Mouse (Mus musculus): ENCODE data around the gene Tfdp2. TPM values are rescaled to one million over a fixed set of nuclear protein-coding genes. Genes with fewer than 3 reads are reported as not detected.

Gene Tfdp2
- polyA plus RNA-seq, 1 experiment from 2014 or later: 64.9 TPM

DNA sequence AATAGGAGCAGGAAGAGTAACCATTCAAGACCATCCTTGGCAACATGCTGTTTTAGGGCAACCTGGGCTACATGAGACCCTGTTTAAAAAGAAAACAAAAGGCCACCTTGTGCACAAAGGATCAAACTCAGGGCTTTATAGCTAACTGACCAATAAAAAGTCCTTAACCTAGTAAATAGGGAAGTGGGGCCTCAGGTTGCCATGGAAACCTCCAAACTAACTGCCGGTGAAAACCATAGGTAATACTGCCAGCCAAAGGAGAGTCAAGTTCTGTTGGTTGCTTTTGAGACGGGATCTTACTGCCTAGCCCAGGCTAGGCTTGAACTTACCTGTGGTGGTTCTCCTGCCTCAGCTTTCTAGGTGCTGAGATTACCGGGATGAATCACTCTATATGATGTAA lies 25.5 kb upstream of the Tfdp2 start:
- Histone ChIP-seq H3K4me1 (ENCODE audit: control insufficient read depth, insufficient read depth, low read length) (no peaks in the 10 kb centered on the region), H3K9me3 (ENCODE audit: control insufficient read depth, low read length) (no peaks in the 10 kb centered on the region), H3K4me3 (ENCODE audit: low read depth, low read length) (no peak overlapping the region), H3K27me3 (ENCODE audit: control insufficient read depth, insufficient read depth, low read length) (no peaks in the 10 kb centered on the region), H3K9ac (ENCODE audit: low read length) (no peak overlapping the region), H3K36me3 (ENCODE audit: control insufficient read depth, insufficient read depth, low read length) (no peaks in the 10 kb centered on the region), H3K27ac (ENCODE audit: low read depth, low read length) (no peak overlapping the region), H3K4me2 (ENCODE audit: low read depth) (no peak overlapping the region)
- DNase-seq (ENCODE audit: low spot score) (no peak), ATAC-seq (ENCODE audit: insufficient read depth, low FRiP score, low TSS enrichment) (no peak)
- 68% methylated on average over 3 of the region's 3 CpGs for WGBS

GRCm38 (mm10) chr9:96184909-96185308 lies 11.2 kb upstream of the Tfdp2 start:
- H3K9ac ChIP-seq (ENCODE audit: low read length): no peak overlapping the region
- 84% methylated on average over 4 of the region's 4 CpGs for WGBS
- no peak overlapping the region for H3K4me2 ChIP-seq (ENCODE audit: low read depth)

DNA sequence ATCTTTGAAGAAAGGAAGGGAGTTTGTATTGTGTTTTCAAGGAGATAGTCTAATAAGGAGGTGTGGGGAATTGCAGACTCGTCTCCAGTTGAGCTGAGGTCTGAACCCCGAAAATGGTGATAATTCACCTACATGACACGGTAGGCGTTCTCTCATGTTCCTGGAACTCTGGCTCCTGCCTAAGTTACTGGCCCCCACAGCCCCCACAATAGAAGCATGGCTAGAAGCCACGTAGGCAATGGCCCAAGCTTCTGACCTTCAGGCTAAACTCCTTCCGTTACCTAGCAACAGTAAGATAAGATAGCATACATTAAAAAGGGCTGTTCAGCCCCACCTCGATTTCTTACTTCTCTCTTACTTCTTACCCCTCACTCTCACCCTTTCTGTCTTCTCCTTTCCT lies 9.4 kb upstream of the Tfdp2 start:
- no peak for ATAC-seq (ENCODE audit: insufficient read depth, low FRiP score, low TSS enrichment)
- H3K4me3 ChIP-seq (ENCODE audit: low read depth, low read length): no peak overlapping the region
- WGBS: 76% methylated on average over 7 of the region's 7 CpGs
- no peaks in the 10 kb centered on the region for H3K4me1 ChIP-seq (ENCODE audit: control insufficient read depth, insufficient read depth, low read length)
- no peak overlapping the region for H3K9ac ChIP-seq (ENCODE audit: low read length)
- H3K27me3 ChIP-seq (ENCODE audit: control insufficient read depth, insufficient read depth, low read length): no peaks in the 10 kb centered on the region
- no peak for DNase-seq (ENCODE audit: low spot score)
- no peaks in the 10 kb centered on the region for H3K9me3 ChIP-seq (ENCODE audit: control insufficient read depth, low read length)
- no peak overlapping the region for H3K27ac ChIP-seq (ENCODE audit: low read depth, low read length)
- no peak overlapping the region for H3K4me2 ChIP-seq (ENCODE audit: low read depth)
- H3K36me3 ChIP-seq (ENCODE audit: control insufficient read depth, insufficient read depth, low read length): no peaks in the 10 kb centered on the region

More at GRCm38 (mm10) chr9:96184909-96185308, 11.2 kb upstream of the Tfdp2 start:
- no peaks in the 10 kb centered on the region for H3K36me3 ChIP-seq (ENCODE audit: control insufficient read depth, insufficient read depth, low read length)
- no peak overlapping the region for H3K27ac ChIP-seq (ENCODE audit: low read depth, low read length)
- no peaks in the 10 kb centered on the region for H3K9me3 ChIP-seq (ENCODE audit: control insufficient read depth, low read length)
- ATAC-seq (ENCODE audit: insufficient read depth, low FRiP score, low TSS enrichment) (no peak), DNase-seq (ENCODE audit: low spot score) (no peak)
- no peak overlapping the region for H3K4me3 ChIP-seq (ENCODE audit: low read depth, low read length)
- H3K27me3 ChIP-seq (ENCODE audit: control insufficient read depth, insufficient read depth, low read length): no peaks in the 10 kb centered on the region
- H3K4me1 ChIP-seq (ENCODE audit: control insufficient read depth, insufficient read depth, low read length): no peaks in the 10 kb centered on the region

- H3K4me1 ChIP-seq (ENCODE audit: control insufficient read depth, insufficient read depth, low read length): peaks cover 7% of the 10 kb centered on the region; the same call in 1 of the 2 replicates
- H3K4me2 ChIP-seq (ENCODE audit: low read depth): peak overlapping the region; percentile 98
- no peaks in the 10 kb centered on the region for H3K27me3 ChIP-seq (ENCODE audit: control insufficient read depth, insufficient read depth, low read length)
- no peak for ATAC-seq (ENCODE audit: insufficient read depth, low FRiP score, low TSS enrichment)
- peak overlapping the region; percentile 81 for H3K4me3 ChIP-seq (ENCODE audit: low read depth, low read length)
- H3K9ac ChIP-seq (ENCODE audit: low read length): peak overlapping the region; percentile 79
- under 1% methylated on average over 20 of the region's 20 CpGs for WGBS
- no peaks in the 10 kb centered on the region for H3K9me3 ChIP-seq (ENCODE audit: control insufficient read depth, low read length)
- no peaks in the 10 kb centered on the region for H3K36me3 ChIP-seq (ENCODE audit: control insufficient read depth, insufficient read depth, low read length)
- DNase-seq (ENCODE audit: low spot score): peak; percentile 59
- H3K27ac ChIP-seq (ENCODE audit: low read depth, low read length): peak overlapping the region; percentile 75
Measured at GRCm38 (mm10) chr9:96196636-96197181, 634 bp downstream of the Tfdp2 start.

DNA sequence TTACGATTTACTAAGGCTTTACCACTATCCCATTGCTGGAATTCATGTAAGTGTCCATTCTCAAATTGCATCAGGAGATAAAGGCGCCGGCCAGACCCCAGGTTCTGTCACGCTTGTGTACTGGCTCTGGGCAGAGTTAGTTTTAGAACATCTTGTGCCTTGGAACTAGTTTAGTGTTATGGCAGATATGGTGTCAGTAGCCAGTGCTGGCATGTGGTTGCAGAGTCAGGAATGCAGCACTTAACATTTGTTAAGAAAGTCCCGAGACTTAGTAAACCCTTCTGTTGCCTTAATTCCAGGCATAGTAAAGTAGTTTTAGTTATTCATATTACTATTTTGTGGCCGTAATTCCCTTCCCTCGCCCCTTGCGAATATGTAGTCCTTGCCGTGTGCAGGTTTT lies 1.7 kb downstream of the Tfdp2 start:
- ATAC-seq (ENCODE audit: insufficient read depth, low FRiP score, low TSS enrichment) (no peak), DNase-seq (ENCODE audit: low spot score) (no peak)
- Histone ChIP-seq H3K27ac (ENCODE audit: low read depth, low read length) (no peak overlapping the region), H3K9me3 (ENCODE audit: control insufficient read depth, low read length) (no peaks in the 10 kb centered on the region), H3K4me2 (ENCODE audit: low read depth) (no peak overlapping the region), H3K4me3 (ENCODE audit: low read depth, low read length) (no peak overlapping the region), H3K4me1 (ENCODE audit: control insufficient read depth, insufficient read depth, low read length) (peaks cover 7% of the 10 kb centered on the region; the same call in 1 of the 2 replicates), H3K36me3 (ENCODE audit: control insufficient read depth, insufficient read depth, low read length) (no peaks in the 10 kb centered on the region), H3K27me3 (ENCODE audit: control insufficient read depth, insufficient read depth, low read length) (no peaks in the 10 kb centered on the region), H3K9ac (ENCODE audit: low read length) (no peak overlapping the region)
- WGBS: 62% methylated on average over 9 of the region's 9 CpGs

DNA sequence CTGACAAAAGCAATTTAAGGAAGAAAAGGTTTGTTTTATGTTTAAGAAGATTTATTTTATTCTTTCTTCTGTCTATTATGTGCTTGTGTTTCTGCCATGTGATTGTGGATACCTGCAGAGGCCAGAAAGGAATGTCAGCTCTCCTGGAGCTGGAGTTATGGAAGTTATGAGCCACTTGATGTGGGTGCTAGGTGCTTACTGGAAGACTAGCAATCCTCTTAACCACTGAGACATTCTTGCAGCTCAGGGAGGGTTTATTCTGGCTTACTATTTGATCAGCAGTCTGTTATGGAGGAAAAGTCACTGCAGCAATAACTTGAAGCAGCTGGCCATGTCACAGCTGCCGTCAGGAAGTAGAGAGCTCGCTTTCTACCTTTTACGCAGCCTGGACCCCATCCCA lies 7.6 kb downstream of the Tfdp2 start:
- Histone ChIP-seq H3K27me3 (ENCODE audit: control insufficient read depth, insufficient read depth, low read length) (no peaks in the 10 kb centered on the region), H3K27ac (ENCODE audit: low read depth, low read length) (no peak overlapping the region), H3K36me3 (ENCODE audit: control insufficient read depth, insufficient read depth, low read length) (no peaks in the 10 kb centered on the region), H3K4me3 (ENCODE audit: low read depth, low read length) (no peak overlapping the region), H3K9me3 (ENCODE audit: control insufficient read depth, low read length) (no peaks in the 10 kb centered on the region), H3K4me2 (ENCODE audit: low read depth) (no peak overlapping the region), H3K9ac (ENCODE audit: low read length) (no peak overlapping the region), H3K4me1 (ENCODE audit: control insufficient read depth, insufficient read depth, low read length) (no peaks in the 10 kb centered on the region)
- DNase-seq (ENCODE audit: low spot score) (no peak), ATAC-seq (ENCODE audit: insufficient read depth, low FRiP score, low TSS enrichment) (no peak)
- WGBS: 93% methylated on average over 3 of the region's 3 CpGs

DNA sequence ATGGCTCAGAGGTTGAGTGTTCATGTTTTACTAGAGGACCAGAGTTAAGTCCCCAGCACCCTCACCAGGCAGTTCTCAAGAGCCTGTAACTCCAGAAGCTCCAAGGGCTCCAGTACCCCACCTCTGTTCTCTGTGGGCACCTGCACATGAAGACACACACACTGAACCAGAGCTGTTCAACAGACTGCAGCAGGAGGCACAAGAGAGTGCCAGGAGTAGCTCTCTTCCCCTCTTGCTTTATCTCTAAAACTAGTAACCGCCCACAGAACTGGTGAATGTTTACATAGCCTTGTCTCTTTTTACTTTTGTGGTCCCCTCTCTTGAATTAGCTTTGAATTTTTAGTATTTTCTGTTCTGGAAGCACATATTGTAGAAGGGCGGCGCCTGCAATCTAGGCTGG lies 11.4 kb downstream of the Tfdp2 start:
- WGBS: 88% methylated on average over 3 of the region's 3 CpGs
- no peak overlapping the region for H3K4me3 ChIP-seq (ENCODE audit: low read depth, low read length)
- H3K27ac ChIP-seq (ENCODE audit: low read depth, low read length): no peak overlapping the region
- H3K36me3 ChIP-seq (ENCODE audit: control insufficient read depth, insufficient read depth, low read length): no peaks in the 10 kb centered on the region
- no peak overlapping the region for H3K9ac ChIP-seq (ENCODE audit: low read length)
- DNase-seq (ENCODE audit: low spot score) (no peak), ATAC-seq (ENCODE audit: insufficient read depth, low FRiP score, low TSS enrichment) (no peak)
- H3K4me2 ChIP-seq (ENCODE audit: low read depth): no peak overlapping the region
- no peaks in the 10 kb centered on the region for H3K27me3 ChIP-seq (ENCODE audit: control insufficient read depth, insufficient read depth, low read length)
- no peaks in the 10 kb centered on the region for H3K4me1 ChIP-seq (ENCODE audit: control insufficient read depth, insufficient read depth, low read length)
- no peaks in the 10 kb centered on the region for H3K9me3 ChIP-seq (ENCODE audit: control insufficient read depth, low read length)

DNA sequence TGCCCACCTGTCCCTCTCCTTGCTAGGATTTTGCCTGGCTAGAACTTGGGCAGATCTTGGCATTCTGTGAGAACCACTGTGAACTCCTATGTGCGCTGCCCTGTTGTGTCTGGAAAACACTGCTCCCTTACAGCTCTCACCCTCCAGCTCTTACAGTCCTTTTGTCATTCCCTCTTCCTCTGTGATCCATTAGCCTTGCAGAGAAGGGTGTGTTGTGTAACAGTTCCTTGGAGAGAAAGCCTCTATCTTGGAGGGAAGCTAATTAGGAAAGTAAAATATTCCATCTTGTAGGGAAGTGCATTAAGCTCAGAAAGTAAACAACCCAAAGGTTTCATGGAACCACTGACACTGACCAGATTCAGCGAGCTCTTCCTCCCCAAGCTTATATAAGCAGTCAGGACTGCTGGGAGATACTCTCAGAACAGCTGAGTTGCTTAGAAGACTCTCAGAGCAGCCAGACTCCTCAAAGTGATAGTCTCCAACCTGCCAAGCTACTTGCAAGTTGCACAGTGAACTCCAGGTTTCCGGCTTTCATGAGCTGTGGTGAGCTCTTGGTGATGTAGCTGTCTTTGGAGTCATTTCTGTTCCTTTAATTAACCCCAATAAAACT lies 17.1 kb downstream of the Tfdp2 start:
- no peak for ATAC-seq (ENCODE audit: insufficient read depth, low FRiP score, low TSS enrichment)
- Histone ChIP-seq H3K9me3 (ENCODE audit: control insufficient read depth, low read length) (no peaks in the 10 kb centered on the region), H3K27me3 (ENCODE audit: control insufficient read depth, insufficient read depth, low read length) (no peaks in the 10 kb centered on the region), H3K4me1 (ENCODE audit: control insufficient read depth, insufficient read depth, low read length) (no peaks in the 10 kb centered on the region), H3K4me2 (ENCODE audit: low read depth) (no peak overlapping the region), H3K27ac (ENCODE audit: low read depth, low read length) (no peak overlapping the region), H3K36me3 (ENCODE audit: control insufficient read depth, insufficient read depth, low read length) (no peaks in the 10 kb centered on the region), H3K4me3 (ENCODE audit: low read depth, low read length) (no peak overlapping the region), H3K9ac (ENCODE audit: low read length) (no peak overlapping the region)
- 95% methylated on average over 3 of the region's 3 CpGs for WGBS
- DNase-seq (ENCODE audit: low spot score): no peak

GRCm38 (mm10) chr9:96214171-96214570 lies 18.1 kb downstream of the Tfdp2 start:
- no peaks in the 10 kb centered on the region for H3K4me1 ChIP-seq (ENCODE audit: control insufficient read depth, insufficient read depth, low read length)
- no peaks in the 10 kb centered on the region for H3K9me3 ChIP-seq (ENCODE audit: control insufficient read depth, low read length)
- WGBS: 84% methylated on average over 2 of the region's 2 CpGs
- H3K4me2 ChIP-seq (ENCODE audit: low read depth): no peak overlapping the region
- no peaks in the 10 kb centered on the region for H3K36me3 ChIP-seq (ENCODE audit: control insufficient read depth, insufficient read depth, low read length)
- ATAC-seq (ENCODE audit: insufficient read depth, low FRiP score, low TSS enrichment): no peak
- H3K9ac ChIP-seq (ENCODE audit: low read length): no peak overlapping the region
- no peak for DNase-seq (ENCODE audit: low spot score)
- no peak overlapping the region for H3K27ac ChIP-seq (ENCODE audit: low read depth, low read length)
- no peak overlapping the region for H3K4me3 ChIP-seq (ENCODE audit: low read depth, low read length)
- H3K27me3 ChIP-seq (ENCODE audit: control insufficient read depth, insufficient read depth, low read length): no peaks in the 10 kb centered on the region
